Mouse (Mus musculus): ENCODE measurements around the gene Gemin7.

- no peak for TF ChIP-seq CTCF (IDR thresholded peaks at IDR 0.05; ENCODE audit: low read depth)
- TF ChIP-seq EP300 (IDR thresholded peaks at IDR 0.05; ENCODE audit: low read depth) = peak; percentile 93
Measured at GRCm38 (mm10) chr7:19563884-19564283, 13.5 kb downstream of the Gemin7 start.
